Mouse (Mus musculus): Measurements from ENCODE around the gene Ntn5. TPM values are rescaled to one million over a fixed set of nuclear protein-coding genes. Genes with fewer than 3 reads are reported as not detected.
A peak's percentile ranks its signal among the peaks of the same experiment; 100 is the strongest.
"Not testable (repeated sequence)": the region's sequence is repeated elsewhere in the genome, so short reads cannot be mapped to it uniquely, and the experiment has no call there.

The Ntn5 gene
- total RNA-seq, 2 experiments from 2014 or later = 3.4 to 3.5 TPM

DNA sequence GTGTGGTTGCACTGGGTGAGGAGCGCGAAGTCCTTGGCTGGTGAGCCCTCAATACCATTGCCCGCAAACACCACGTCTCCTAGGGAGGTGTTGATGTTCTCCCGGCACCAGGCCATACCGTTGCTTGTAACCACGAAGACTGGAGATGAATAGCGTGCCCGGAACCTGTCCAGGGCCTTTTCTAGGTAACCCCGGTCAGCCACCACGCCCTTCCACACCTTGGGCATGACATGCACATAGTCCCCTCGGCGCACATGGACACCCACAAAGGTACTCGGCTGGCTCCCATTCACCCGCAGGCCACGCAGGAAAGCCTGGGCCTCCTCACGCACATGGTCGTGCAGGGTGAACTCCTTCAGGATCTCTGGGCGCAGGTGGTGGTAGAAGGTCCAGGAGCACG lies 33.3 kb upstream of the Ntn5 start:
- intact Hi-C loops (cut with DNase I); DNase-seq (ENCODE audit: low spot score in 2 of 2): not testable (repeated sequence)

- no peak for DNase-seq (ENCODE audit: low spot score in 2 of 2)
- intact Hi-C loops (cut with DNase I) = no loop called here
These were observed 29.3 kb upstream of the Ntn5 start for GRCm38 (mm10) chr7:45654424-45655047.

DNA sequence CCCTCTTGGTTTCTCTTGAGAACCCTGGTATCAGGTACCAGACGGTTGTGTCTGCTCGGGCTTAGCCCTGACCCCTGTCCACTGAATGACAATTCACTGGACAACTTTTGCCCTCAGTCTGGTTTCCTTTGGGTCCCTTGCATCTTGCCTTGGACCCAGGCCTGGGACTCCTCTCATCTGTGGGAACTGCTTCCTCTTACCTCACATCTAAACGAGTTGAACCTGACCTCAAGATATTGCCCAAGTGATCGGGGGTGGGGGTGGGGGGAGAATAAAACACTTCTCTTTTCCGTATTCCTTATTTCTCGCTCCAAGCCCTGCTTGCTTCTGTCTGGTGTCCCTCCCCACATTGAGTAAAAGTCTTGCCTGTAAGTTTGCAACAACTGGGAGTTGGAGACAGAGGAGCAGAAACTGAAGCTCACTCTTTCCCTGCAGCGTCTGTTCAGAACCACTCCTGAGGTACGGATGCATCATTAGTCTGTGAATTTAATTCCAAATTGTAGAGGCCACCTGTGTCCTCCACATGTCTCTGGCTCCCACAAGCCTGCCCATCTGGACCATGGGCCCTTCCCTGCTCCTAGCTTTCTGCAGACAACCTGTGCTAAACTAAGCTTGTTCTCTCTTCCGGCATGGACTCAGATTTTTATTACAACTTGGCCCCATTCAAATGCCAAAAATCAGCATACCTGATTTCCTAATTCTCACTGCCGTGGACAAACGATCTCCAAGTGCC lies 22.9 kb upstream of the Ntn5 start:
- intact Hi-C loops (cut with DNase I) = no loop called here
- DNase-seq (ENCODE audit: low spot score in 2 of 2) = no peak

GRCm38 (mm10) chr7:45661702-45662101 lies 22.1 kb upstream of the Ntn5 start:
- intact Hi-C loops (cut with DNase I); DNase-seq (ENCODE audit: low spot score in 2 of 2): not testable (repeated sequence)

DNA sequence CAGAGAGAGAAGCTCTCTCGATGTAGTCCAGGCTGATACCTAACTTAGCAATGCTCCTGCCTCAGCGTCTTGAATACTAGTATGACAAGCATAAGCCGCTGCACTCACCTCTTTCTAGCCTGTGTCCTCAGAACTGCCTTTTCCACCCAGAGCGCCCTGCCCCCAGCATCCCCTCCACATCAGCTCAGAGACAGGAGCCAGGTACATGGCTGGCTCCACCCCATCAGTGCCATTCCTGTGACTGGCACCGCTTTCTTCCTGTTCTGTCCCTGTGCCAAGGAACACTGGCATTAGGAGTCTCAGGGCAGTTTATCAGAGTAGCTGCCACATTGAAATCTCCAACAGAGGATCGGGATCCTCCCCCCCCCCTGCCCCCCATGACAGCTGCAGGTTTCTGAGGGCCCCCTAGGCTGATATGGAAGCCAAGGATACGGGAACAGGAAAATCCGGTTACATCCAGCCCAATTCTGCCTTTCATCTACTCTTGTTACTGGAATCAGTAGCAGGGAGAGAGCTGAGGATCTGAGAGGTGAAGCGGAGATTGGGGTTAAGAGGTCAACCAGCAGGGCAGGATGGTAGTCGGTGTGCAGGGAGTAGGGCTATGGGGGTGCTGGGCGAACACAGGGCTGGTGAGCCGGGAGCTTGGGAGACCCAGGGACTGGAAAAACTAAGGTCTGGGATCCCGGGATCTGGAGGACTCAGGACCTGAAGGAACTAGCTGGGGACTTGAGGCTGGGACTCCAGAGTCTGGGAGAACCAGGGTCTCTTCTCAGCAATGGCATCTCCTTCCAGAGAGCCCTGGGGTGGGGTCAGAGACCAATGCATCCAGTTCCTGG lies 18.3 kb upstream of the Ntn5 start:
- intact Hi-C loops (cut with DNase I) = no loop called here
- DNase-seq (ENCODE audit: low spot score in 2 of 2) = no peak

DNA sequence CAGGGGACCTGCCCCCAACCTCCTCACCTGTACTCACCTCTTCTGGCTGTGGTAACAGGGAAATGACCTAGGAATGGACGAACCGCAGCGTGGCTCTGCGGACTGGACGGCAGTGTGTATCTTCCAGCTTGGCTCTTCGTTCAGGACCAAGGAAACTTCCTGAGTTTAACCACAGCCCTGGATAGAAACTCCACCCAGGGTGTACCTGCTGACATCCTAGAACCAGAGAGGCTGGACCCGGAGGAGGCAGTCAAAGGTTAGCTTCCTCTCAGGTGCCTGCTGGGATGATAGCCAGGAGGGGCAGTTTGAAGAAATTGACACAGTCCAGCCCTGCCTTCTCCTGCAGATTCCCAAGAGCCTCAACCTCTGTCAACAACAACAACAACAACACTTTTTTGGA lies 17.7 kb upstream of the Ntn5 start, which contains the start of gene Fut2:
Fut2 (minus strand) TSS at position 234 of the 400 bp plus-strand sequence.
- intact Hi-C loops (cut with DNase I) = no loop called here
- DNase-seq (ENCODE audit: low spot score in 2 of 2) = no peak

- intact Hi-C loops (cut with DNase I) = no loop called here
- peak in 1 of 2 experiments; percentile 33 for DNase-seq (ENCODE audit: low spot score in 2 of 2)
These were observed 16.1 kb upstream of the Ntn5 start for GRCm38 (mm10) chr7:45667761-45668160.

- intact Hi-C loops (cut with DNase I) = no loop called here
- no peak for DNase-seq (ENCODE audit: low spot score in 2 of 2)
These were observed 14.9 kb upstream of the Ntn5 start for GRCm38 (mm10) chr7:45668921-45669320.

- intact Hi-C loops (cut with DNase I) = no loop called here
- no peak for DNase-seq (ENCODE audit: low spot score in 2 of 2)
These were observed 6.1 kb upstream of the Ntn5 start for GRCm38 (mm10) chr7:45677627-45678295.

DNA sequence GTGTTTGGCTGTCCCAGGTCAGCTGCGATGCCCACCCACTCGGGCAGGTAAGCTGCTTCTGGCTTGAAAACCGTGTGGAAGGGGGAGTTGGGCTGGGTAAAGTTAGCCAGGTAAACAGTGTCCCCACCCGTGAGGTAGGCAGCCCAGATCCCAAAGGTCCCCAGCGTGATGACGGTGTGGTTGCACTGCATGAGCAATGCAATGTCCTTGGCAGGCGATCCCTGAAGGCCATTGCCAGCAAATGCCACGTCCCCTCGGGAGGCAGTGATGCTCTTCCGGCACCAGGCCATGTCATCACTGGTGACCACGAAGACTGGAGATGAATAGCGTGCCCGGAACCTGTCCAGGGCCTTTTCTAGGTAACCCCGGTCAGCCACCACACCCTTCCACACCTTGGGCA lies 5.3 kb upstream of the Ntn5 start:
- intact Hi-C loops (cut with DNase I) = no loop called here

GRCm38 (mm10) chr7:45679966-45680621 lies 3.7 kb upstream of the Ntn5 start:
- intact Hi-C loops (cut with DNase I) = loop anchor here (5.0 kb wide), 2 partner anchors 73 to 88 kb away; no protein-coding TSS in a partner anchor
- no peak for DNase-seq (ENCODE audit: low spot score in 2 of 2)

More for the DNA sequence above, 5.3 kb upstream of the Ntn5 start:
- no peak for DNase-seq (ENCODE audit: low spot score in 2 of 2)

DNA sequence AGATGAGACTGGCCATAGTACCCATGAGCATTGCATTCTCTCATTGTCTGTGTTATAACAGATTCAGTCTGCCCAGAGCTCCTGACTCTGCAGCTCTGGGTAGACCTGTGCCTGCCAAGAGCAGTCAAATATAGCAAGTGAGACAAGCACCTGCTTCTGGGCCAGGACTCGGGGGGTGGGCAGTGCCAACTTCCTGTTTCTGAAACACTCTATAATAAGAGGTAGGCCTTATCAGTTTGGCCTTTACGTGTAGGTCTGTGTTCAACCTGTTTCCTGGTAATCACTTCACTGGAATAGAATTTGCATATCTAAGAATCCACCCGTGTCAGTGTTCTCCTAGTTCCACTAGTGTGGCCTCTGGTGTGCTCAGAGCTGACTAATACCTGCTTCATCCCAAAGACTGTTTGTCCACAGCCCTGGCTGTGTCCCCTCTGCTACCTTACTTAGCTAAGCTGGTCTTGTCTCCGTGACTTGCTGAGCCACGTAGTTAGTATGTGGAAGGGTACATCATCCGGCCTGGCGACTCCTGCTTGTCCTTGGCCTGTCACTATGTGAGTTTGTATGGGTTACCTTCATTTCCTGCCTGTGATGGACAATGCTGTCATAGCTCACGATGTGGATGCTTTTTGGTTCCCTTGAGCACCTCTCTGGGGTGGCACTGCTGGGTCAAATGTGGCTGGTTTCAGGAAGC lies 2.6 kb upstream of the Ntn5 start:
- intact Hi-C loops (cut with DNase I) = loop anchor here (5.0 kb wide), 2 partner anchors 74 to 89 kb away; no protein-coding TSS in a partner anchor
- DNase-seq (ENCODE audit: low spot score in 2 of 2) = no peak

- DNase-seq (ENCODE audit: low spot score in 2 of 2) = peak; percentile 82 to 89
- intact Hi-C loops (cut with DNase I) = loop anchor here (5.0 kb wide), 2 partner anchors 75 to 90 kb away; no protein-coding TSS in a partner anchor
These were observed 1.4 kb upstream of the Ntn5 start for GRCm38 (mm10) chr7:45682144-45683126.

- intact Hi-C loops (cut with DNase I) = no loop called here
- no peak for DNase-seq (ENCODE audit: low spot score in 2 of 2)
These were observed 2.0 kb downstream of the Ntn5 start for GRCm38 (mm10) chr7:45685811-45686210.

DNA sequence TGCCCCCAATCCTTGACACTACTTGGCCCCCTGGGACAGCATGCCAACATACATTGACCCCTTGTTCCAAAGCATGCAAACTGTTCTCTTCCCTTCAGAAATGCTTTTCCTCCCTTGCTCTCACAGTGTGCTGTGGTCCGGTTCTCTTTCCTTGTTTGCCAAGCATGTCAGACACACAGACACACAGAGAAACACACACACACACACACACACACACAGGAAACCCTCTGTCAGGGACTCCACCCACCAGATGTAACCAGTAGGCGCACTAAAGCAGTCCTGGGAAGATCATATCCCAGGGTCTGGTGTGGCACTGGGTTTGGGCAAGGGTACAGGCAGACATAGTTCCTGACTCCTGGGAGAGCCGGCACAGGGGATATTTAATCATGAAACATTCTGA lies 3.0 kb downstream of the Ntn5 start:
- intact Hi-C loops (cut with DNase I) = no loop called here
- DNase-seq (ENCODE audit: low spot score in 2 of 2) = no peak

- intact Hi-C loops (cut with DNase I) = no loop called here
These were observed 5.3 kb downstream of the Ntn5 start for GRCm38 (mm10) chr7:45689099-45689498.

DNA sequence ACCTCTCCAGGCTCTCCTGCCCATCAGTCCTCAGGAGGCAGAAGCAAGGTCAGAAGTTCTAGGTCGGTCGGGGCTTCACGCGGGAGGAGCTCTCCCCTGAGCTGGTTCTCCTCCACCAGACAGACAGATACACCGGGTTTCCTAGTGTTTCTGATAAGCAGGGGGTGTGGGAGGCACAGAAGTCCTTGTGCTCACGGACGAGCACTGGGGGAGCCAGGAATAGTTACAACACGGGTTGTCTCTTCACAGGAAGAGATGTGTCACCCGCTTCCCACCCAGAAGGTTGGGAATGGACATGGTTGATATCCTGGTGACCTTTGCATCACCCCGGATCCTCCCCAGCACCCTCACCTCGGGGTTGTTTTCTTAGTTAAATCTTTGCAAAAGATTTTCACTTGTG lies 6.0 kb downstream of the Ntn5 start:
- no peak for DNase-seq (ENCODE audit: low spot score in 2 of 2)
- intact Hi-C loops (cut with DNase I) = no loop called here

More at GRCm38 (mm10) chr7:45689099-45689498, 5.3 kb downstream of the Ntn5 start:
- no peak for DNase-seq (ENCODE audit: low spot score in 2 of 2)
